Mouse (Mus musculus): Measurements from ENCODE around the gene Bcat2.
"Not testable (repeated sequence)": the region's sequence is repeated elsewhere in the genome, so short reads cannot be mapped to it uniquely, and the experiment has no call there.

Bcat2 gene

DNA sequence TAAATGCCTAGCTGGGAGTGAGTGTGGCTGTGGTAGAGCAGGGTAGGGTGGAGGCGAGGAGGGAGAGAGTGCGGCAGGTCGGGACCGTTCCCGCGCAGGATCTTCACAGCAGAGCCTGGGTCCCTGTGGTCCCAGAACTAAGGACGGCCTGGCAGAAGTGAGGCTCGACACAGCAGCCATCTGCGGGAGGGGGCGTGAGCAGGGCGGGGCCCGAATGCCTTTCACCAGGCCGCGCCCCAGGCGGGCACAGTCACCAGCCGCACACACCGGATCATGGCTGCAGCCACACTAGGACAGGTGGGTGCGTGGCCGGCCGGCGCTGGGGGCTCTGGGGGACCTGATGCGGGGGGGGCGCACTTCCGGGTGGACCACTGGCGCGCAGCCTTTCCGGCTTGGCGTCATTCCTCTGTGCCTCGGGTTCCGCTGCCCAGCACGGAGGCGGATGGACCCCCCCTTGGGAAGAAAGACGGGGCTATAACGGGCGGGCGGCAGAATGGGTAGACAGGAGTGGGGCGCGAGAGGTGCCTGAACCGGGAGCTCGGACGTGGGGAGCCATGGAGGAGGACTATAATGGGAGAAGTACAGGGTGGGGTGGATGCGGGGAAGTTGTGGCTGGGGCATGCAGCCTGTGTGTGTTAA lies at the start of gene Bcat2:
Gene Bcat2, plus strand, starts transcription at position 51 of the 639 bp plus-strand sequence.
- DNase-seq: peak; percentile 77

DNA sequence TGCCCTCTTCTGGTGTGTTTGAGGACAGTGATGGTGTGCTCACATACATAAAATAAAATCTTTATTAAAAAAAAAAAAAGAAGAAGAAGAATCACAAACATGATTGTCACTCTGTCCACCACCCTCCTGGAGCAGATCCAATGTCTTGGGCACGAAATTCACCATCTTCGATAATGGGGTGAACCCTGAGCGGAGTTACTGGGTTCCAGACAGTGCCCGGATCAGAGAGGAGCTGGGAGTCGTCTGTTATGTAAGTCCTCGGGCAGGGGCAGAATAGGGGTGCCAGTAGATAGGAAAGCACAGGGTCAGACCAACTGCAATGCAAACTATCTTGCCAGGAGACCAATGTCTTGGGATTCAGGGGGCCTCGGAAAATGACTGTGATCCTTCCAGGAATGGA lies 49.3 kb upstream of the Bcat2 start:
- DNase-seq: no peak

DNA sequence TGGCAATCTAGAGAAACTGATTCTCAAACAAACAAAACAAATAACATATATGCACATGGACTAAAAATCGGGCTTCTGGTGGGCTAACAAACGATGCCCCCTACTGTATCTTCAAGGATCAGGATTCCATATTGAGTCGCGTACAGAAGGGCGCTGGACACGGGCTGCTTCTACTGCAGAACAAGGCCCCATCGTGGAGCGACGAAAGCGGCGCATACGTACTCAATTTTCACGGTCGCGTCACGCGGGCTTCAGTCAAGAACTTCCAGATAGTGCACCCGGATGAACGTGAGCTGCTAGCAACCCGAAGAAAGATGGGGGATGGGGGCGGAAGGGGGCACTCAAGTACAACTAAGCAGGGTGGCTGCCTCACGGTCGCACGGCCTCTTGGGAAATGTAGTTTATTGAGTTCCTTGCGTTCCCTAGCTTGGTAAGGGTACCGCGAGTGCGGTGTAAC lies 48.2 kb upstream of the Bcat2 start:
- DNase-seq: peak; percentile 91

DNA sequence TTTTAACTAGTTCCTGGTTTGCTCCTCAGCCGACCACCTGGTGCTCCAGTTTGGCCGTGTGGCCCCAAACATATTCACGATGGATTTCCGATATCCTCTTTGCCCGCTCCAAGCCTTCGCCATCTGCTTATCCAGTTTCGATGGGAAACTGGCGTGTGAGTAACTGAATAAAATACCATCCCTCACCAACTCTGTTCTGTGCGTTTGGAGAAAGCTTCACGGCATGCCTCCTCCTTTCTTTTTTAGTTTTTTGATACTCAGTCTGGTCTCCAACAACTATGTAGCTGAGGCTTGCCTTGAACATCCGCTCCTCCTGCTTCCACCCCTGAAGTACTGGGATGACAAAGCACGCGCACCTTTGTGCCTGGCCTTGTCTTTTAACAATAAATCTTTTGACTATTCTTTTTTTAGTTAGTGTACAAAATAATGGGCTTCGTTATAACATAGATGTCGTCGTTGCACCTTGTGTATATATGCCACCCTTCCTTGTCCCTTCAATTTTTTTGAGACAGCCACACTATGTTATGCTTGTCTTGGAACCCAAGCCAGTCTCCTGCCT lies 47.7 kb upstream of the Bcat2 start:
- DNase-seq: no peak

DNA sequence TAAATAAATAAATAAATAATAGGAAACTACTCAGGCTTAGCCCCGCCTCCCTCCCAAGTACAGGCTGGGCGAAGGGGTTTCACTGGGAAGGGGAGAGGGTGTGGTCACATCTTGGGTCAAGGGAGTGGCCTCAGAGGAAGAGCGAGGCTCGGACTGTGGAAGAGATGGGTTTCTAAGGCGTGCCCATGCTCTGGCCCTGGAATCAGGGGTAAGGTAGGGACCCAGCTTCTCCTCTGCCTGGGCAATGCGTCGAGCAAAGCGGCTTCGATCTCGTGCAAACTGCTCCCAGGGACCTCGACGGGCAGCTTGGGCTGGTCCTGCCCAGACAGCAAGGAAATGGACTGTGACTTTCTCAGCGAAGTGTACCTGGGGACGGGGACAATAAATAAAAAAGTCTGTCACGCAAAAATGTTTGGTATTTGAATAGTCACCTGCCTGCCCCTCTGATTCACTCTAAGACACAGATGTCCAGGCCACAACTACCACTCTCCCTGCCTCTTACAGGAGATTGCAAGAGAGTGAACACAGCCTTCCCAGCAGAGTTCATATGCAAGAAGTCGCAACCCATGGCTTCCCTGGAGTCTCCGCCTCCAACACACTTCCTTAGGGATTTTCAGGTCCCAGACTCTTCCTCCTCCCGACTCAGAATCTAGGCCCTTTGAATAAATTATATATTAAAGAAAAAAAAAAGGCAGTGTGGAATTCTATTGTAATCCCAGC lies 46.8 kb upstream of the Bcat2 start:
- DNase-seq: no peak

DNA sequence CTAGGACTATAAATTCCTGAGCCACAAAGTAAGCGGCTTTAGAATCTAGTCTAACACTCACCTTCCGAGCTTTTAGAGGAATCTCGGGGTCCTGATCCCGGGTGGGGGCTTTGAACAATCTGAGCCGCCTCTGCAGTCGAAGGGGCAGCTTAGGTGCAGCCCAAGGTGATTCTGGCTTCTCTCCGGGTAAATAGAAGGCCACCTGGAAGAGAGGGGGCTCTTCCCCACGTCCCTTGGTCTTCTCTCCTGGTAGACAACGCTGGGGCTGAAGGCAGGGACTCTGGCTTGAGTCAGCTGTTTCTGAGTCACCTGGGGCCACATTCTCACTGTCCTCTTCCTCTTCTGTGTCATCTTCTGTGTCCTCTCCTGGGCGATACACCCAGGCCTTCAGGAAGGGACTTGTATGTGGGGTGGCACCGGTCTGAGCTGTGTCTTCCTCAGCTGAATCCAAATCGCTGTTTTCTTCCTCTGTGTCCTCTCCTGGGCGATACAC lies 46.2 kb upstream of the Bcat2 start:
- no peak for DNase-seq

DNA sequence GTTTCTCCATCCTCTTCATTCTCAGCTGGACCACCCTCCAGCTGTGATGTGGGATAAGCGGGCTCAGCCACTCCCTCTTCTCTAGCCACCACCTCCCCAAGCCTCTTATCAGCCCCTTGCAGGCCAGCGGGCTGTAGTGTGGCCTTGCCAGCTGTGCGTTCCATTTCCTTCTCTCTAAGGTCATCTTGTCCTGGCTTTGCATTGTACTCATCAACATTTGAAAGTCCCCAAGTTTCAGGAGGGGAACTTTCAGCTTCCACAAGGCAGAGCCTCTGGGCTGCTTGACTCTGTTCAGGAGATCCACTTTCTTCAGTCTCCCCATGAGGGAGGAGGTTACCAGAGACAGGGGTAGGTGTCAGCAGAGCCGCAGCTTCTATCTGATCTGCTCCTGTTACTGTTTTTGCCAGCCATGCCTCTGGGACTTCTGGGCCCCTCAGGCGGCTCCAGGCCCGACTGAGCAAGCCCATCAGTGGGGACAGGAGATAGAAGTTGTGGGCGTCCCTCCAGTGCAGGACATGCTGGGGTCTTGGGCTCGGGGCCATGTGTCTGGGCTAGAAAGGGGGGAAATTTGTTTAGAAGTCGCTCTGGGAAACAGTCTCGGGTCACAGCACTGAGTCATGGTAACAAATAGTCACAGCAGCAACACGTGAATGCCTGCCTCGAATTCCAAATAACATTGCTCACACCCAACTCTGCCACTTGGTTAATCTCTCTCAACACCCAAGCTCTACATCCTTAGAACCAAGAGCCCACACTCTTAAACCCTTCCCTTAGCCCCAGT lies 44.9 kb upstream of the Bcat2 start:
- no peak for DNase-seq

DNA sequence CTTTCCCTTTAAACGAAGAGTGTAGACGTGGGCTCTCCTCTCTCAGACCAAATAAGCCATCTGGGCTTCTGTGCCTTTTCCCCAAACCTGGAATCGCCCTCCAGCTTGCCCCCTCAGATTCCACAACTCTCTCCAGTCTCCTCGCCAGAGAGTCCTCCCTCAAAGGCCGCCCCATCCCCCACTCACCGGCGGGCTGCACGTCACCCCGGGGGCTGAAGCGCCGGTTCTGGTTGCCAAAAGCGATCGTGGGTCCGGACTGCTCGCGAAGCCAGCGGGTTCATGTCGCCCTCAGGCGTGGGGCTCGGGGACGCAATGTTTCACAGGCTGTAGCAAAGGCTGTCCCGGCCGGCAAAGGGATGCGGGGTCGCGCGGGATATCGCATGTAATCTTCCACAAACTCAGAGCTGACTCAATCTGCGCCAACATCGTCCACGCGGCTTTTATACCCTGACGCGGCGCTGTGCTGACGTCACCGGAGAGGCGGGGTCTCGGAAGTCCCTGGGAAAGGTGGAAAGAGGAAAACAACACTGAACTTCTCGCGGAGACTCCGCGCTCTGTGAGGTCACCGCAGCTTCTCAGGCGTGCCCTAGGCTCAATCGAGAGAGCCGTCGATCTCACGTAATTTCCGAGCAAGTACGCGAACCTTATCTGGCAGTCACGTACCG lies 44.0 kb upstream of the Bcat2 start, which contains the start of the genes Ppp1r15a and Plekha4:
Gene Ppp1r15a, minus strand, starts transcription at position 460 of the 665 bp plus-strand sequence.
Gene Plekha4, plus strand, starts transcription at position 522 of the 665 bp plus-strand sequence.
- peak; percentile 91 for DNase-seq

DNA sequence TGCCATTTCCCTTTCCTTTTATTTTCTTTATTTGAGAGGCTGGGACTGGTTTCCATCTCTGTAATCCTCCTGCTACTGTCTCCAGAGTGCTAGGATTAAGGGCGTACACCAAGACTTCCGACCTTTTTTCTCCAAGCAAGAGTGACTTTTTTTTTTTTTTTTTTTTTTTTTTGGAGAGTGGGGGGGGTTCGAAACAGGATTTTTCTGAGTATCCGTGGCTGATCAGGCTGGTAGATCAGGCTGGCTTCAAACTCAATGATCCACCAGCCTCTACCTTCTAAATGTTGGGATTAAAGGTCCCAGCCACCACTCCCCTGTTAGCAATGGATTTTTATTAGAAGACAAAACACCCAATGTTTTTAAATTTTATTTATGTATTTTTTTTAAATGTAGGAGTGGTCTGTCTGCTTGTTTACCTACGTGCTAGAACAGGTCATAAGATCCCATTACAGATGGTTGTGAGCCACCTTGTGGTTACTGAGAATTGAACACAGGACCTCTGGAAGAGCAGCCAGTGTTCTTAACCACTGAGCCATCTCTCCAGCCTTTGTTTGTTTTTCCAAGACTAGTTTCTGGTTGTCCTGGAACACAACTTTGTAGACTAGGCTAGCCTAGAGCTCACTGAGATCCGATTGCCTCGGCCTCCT lies 43.4 kb upstream of the Bcat2 start:
- no peak for DNase-seq

DNA sequence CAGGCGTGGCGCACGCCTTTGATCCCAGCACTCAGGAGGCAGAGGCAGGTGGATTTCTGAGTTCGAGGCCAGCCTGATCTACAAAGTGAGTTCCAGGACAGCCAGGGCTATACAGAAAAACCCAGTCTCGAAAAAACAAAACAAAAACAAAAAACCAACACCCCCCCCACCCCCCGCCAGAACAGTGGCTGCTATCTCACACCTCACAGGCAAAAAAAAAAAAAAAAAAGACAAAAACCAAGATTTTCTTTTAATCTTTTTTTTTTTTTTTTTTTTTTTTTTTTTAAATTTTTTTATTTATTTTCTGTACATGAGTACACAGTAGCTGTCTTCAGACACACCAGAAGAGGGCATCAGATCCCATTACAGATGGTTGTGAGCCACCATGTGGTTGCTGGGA lies 42.8 kb upstream of the Bcat2 start:
- not testable (repeated sequence) for DNase-seq

DNA sequence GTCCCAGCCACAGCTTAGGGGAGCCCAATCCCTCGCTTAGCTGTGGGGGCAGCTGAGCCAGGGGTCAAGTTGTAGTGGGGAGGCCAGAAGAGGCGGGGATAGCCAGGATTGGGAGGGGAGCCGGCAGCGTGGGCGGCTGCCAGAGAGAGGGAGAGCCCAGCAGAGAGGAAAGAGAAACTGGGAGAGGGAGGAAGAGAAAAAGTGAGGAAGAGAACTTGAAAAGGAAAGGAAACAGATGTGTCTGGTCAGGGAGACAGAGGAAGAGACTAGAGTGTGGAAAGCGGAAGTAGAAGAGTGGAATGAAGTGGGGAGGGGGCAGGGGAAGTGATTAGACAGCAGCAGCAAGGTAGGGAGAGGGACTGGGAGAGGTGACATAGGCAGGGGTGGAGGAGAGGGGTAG lies 40.5 kb upstream of the Bcat2 start:
- no peak for DNase-seq

DNA sequence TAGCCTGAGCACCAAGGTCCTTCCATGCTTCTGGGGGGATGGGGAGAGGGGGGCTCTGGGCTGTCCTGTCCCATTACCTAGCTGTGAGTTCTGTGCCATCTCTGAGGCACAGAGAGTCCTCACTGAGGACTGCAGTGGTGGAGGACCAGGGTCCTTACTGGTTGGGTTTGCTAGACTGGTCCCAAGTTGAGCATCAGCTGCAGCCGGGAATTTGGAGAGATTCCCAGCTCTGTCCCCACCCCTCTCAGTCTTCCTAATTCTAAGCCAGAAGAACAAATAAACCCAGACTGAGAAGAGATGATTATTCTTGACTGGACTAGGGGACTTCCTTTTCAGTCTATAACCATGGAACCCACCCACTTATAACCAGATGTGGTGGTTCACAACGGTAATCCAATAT lies 39.3 kb upstream of the Bcat2 start:
- no peak for DNase-seq

DNA sequence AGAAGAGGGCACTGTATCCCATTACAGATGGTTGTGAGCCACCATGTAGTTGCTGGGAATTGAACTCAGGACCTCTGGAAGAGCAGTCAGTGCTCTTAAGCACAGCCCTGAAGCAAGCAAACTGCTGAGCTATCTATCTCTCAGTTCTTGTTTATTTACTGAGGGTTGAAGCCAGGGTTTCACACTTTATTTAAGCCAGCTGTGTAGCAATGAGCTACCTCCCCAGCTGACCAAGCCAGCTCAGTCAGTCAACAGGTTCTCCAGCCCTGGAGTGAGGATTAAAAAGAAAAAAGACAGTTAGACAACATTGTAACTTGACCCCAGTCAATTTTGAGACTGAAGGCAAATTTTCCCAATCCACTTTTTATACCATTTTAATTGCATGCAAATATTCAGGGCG lies 34.3 kb upstream of the Bcat2 start:
- DNase-seq: no peak

DNA sequence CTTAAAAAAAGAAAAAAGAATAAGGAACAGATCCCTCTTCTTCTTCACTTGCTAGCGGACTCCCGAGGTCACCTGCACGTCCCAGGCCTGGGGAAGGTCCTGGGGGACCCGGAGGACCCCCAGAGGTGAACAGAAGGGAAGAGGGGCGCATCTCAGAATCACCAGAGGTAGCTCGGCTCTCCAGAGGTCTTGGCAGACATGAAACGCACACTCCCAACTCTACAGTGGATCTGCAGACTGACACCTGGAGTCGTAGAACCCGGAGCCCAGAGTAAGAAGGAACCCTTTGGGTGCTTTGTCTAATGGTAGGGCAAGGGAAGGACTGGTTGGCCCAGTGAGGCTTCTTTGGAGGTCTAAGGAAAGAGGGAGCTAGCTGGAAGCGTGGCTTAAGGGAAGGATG lies 32.4 kb upstream of the Bcat2 start:
- DNase-seq: no peak

DNA sequence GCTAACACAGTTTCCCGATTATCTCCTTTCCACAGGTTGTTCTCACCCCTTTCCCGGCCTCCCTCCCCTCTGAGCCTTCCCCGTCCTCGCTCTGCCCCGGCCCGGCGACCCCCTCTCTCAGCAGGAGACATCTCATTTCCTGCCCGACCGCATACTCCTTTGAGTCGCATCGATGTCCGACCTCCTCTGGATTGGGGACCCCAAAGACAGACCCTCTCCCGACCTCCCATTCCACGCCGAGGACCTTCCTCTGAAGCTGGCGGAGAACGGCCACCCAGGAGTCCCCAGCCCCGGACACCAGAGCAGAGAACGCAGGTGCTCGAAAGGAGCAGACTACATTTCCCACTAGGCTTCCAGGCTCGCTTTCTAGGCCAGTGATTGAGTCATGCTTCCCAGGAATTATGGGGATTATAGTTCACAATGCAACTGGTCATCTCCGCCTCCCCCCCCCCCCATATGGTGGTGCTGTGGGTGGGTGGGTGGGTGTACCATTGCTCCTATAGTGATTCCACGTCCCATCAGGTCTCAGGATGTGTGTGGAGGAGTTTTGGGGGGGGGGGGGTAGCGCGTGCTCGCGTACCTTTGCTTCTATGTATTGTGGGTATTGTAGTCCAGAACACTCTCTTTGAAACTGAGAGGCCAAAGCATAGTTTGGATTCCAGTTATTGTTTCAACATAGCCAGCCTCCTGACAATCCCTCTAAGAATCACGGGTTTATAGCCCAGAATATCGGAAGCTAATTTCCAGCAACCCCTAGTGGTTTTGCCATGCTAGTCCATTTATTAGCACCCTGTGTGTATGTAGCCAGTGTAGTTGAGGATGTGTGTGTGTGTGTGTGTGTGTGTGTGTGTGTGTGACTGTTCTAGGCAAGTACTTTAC lies 31.6 kb upstream of the Bcat2 start:
- peak; percentile 42 for DNase-seq

DNA sequence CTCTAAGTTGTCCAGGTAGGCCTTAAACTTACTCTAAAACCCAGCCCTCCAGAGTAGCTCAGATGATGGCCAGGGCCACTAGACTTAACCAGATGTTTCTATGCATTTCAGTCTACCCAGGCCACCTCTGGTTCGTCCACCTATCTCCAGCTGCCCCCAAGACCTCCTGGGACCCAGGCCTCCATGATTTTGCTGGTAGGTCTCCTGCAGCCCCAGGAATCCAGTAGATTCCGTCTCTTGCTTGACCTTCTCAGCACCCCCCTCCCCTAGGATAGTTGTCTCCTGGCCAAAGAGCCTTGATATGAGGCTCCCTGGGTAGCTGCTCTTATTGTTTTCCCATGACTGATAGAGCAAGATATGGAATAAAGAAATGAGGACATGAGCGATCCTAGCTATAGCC lies 30.9 kb upstream of the Bcat2 start:
- DNase-seq: no peak

DNA sequence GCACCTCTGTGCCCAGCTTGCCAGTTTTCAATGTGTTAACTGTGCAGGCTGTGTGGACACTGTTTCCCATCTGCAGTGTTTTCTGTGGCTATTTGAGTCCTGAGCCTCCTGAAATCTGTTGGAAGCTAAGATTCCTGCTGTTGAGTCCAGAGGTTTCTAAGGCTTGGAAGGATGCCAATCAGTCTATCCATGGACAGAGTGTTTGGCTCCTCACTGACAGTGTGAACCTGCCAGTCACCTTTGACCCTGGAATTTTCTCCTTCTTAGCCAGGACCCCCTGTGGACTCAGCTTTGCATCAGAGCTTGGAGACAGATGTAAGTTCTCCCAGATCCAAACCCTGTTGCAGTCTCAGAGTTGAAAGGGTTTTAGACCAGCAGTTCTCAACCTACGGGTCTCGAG lies 29.7 kb upstream of the Bcat2 start:
- DNase-seq: no peak

DNA sequence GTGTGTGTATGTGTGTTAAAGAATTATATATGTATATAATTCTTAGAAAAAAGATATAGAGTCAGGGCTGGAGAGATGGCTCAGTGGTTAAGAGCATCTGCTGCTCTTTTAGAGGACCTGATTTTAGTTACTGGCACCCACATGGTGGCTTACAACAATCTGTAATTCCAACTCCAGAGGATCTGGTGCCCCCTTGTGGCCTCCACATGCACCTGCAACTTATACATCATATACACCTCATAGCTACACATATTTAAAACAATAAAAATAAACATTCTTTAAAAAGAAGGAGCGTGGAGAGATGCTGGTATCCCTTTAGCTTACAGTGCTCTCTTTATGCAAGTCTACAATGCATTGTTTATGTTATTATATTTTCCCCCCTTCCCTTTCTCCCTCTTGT lies 25.4 kb upstream of the Bcat2 start:
- no peak for DNase-seq

DNA sequence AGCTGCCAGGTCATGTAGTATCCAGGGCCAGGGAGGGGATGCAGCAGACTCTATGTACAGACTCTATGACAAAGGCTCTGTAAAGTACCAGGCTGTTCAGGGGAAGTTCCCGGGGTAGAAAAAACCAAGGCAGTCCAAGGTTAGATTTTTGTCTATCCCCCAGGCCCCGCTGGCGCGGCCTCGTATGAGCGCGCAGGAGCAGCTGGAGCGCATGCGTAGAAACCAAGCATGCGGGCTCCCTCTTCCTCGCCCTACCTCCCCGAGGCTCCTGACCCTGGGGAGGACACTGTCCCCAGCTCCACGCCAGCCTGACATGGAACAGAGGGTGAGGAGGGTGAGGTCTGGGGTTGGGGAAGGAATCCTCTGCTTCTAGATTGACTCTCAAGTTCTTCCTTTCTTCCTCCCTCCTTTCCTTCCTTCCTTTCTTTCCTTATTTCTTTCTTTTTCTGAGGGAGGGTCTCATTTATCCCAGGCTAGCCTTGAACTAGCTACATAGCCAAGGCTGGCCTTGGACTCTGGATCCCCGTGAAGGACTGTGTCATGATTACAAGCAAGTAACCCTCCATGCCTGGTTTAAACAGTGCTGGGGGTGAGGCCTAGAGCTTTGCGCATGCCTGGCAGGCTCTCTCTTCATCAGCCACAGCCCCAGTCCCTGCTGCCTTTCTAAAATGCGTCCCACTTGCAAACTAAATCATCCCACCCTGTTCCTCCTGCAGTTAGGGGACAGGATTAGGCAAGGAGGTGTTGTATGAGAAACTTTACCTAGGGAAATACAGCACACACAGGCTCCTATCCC lies 20.1 kb upstream of the Bcat2 start:
- DNase-seq: no peak

DNA sequence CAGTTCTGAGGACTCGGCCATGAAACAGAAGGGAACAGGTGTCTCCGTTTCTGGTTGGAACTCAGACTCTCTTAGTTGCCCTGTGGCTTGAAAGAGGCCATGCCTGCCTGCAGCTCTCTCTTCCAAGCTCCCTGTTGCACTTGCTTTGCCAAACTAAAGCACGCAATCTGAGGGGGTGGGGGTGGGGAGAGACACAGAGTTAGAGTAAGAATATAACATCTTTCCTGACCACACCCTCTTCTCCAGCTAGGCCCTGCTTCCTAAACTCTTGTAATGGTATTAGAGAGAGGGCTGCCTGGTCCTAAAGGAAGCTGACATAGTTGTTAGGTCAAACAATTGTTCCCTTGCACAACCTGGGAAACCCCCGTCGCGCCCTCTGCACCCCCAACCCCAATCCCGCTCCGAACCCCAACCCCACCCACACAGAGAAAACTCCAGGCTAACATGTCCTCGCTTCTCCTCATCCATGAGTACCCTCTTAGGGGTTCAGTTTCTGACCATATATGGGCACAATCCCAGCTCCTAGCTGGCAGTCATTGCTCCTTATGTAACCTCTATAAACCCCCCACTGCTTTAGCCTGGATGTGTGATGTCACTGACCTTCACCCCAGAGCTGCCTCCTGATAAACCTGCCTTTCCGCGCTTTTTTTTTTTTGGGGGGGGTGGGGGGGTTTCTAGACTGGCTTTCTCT lies 19.0 kb upstream of the Bcat2 start:
- no peak for DNase-seq

Data from right cerebral cortex, postnatal 14 days (tissue).